Mouse (Mus musculus) midbrain, embryonic 14.5 days (tissue): Measurements from ENCODE around the gene Mab21l2. TPM values are rescaled to one million over a fixed set of nuclear protein-coding genes. Genes with fewer than 3 reads are reported as not detected.
A peak's percentile ranks its signal among the peaks of the same experiment; 100 is the strongest.

Experiments
- ATAC-seq: fragments of 200-750 bp; cut with Nextera tagmentation; 2 replicates; pipeline ENCODE4 v1.8.0; 2017; ENCODE audit warnings: moderate number of reproducible peaks, moderate library complexity; ENCODE audit not compliant: low FRiP score, low TSS enrichment
- DNase-seq: peaks from one replicate; pipeline ENCODE4 v3.0.0-alpha.2; 2015
- H3K27ac ChIP-seq: fragments of 300-500 bp; sonication (generic); replicated peaks from 2 replicates; pipeline ENCODE4 v1.5.1; 2014; ENCODE audit warnings: mild to moderate bottlenecking, low read depth, low read length, moderate library complexity
- H3K27me3 ChIP-seq: fragments of 300-500 bp; sonication (generic); 2 replicates; pipeline ENCODE4 v1.6.1; 2014; ENCODE audit warnings: low read length, control low read depth, mixed read lengths; ENCODE audit not compliant: control insufficient read depth, insufficient read depth
- H3K36me3 ChIP-seq: fragments of 300-500 bp; sonication (generic); 2 replicates; pipeline ENCODE4 v1.6.1; 2014; ENCODE audit warnings: low read length, control low read depth; ENCODE audit not compliant: control insufficient read depth, insufficient read depth
- H3K4me1 ChIP-seq: fragments of 300-500 bp; sonication (generic); 2 replicates; pipeline ENCODE4 v1.6.1; 2014; ENCODE audit warnings: mild to moderate bottlenecking, antibody characterized with exemption, low read length, control low read depth; ENCODE audit not compliant: control insufficient read depth, insufficient read depth
- H3K4me2 ChIP-seq: fragments of 300-500 bp; sonication (generic); 2 replicates; pipeline ENCODE4 v1.6.1; 2014; ENCODE audit warnings: mild to moderate bottlenecking, low read length, moderate library complexity
- H3K4me3 ChIP-seq: fragments of 300-500 bp; sonication (generic); replicated peaks from 2 replicates; pipeline ENCODE4 v1.5.1; 2014; ENCODE audit warnings: low read depth, low read length
- H3K9ac ChIP-seq: fragments of 300-500 bp; sonication (generic); replicated peaks from 2 replicates; pipeline ENCODE4 v1.6.1; 2014; ENCODE audit warnings: mild to moderate bottlenecking, low read length, moderate library complexity
- H3K9me3 ChIP-seq: fragments of 300-500 bp; sonication (generic); 2 replicates; pipeline ENCODE4 v1.6.1; 2016; ENCODE audit warnings: low read length, control low read depth, mixed read lengths; ENCODE audit not compliant: control insufficient read depth
- WGBS: fragments of 180-500 bp; shearing (Covaris S2); extraction: QIAGEN DNeasy Blood & Tissue Kit; methylation state at CpG from one replicate; pipeline ENCODE4 v1.1.7; 2014; 5-methylcytosine and 5-hydroxymethylcytosine counted together
- polyA plus RNA-seq: library from polyadenylated mRNA; unstranded; fragments of >200 nt; fragmentation: Nextera tagmentation; extraction: Ambion mirVana; gene quantifications from 2 replicates; pipeline ENCODE4 v1.2.1, GENCODE M21; 2014

Mab21l2 gene
- polyA plus RNA-seq, 1 experiment from 2014 or later = 106 TPM

- no peaks in the 10 kb centered on the region for H3K9me3 ChIP-seq
- DNase-seq (peak; percentile 84), ATAC-seq (no peak)
- H3K9ac ChIP-seq = peak overlapping the region; percentile 47
- WGBS = 9% methylated on average over 3 of the region's 3 CpGs
- H3K36me3 ChIP-seq = no peaks in the 10 kb centered on the region
- H3K27ac ChIP-seq = peak overlapping the region; percentile 74; the same call in 1 of the 2 replicates
- H3K4me3 ChIP-seq = peak overlapping the region; percentile 42
- peak overlapping the region; percentile 47 for H3K4me2 ChIP-seq
- H3K4me1 ChIP-seq = peaks cover 15% of the 10 kb centered on the region
- H3K27me3 ChIP-seq = no peaks in the 10 kb centered on the region
Observed at GRCm38 (mm10) chr3:86544785-86545184, 3.6 kb downstream of the Mab21l2 start.

- H3K4me2 ChIP-seq = peak overlapping the region; percentile 54
- 33% methylated on average over 1 of the region's 1 CpGs for WGBS
- no peaks in the 10 kb centered on the region for H3K9me3 ChIP-seq
- no peak overlapping the region; the same call in 1 of the 2 replicates for H3K9ac ChIP-seq
- peak overlapping the region; percentile 65 for H3K27ac ChIP-seq
- ATAC-seq (no peak), DNase-seq (peak; percentile 65)
- H3K36me3 ChIP-seq = no peaks in the 10 kb centered on the region
- peaks cover 27% of the 10 kb centered on the region for H3K4me1 ChIP-seq
- no peaks in the 10 kb centered on the region for H3K27me3 ChIP-seq
- H3K4me3 ChIP-seq = peak overlapping the region; percentile 32
Observed at GRCm38 (mm10) chr3:86541863-86542397, 6.5 kb downstream of the Mab21l2 start.

- peaks cover 27% of the 10 kb centered on the region for H3K4me1 ChIP-seq
- no peaks in the 10 kb centered on the region for H3K36me3 ChIP-seq
- H3K27me3 ChIP-seq = no peaks in the 10 kb centered on the region
- peak overlapping the region; percentile 50 for H3K4me2 ChIP-seq
- 15% methylated on average over 4 of the region's 4 CpGs for WGBS
- H3K9me3 ChIP-seq = no peaks in the 10 kb centered on the region
- ATAC-seq (no peak; the same call in 1 of the 2 replicates), DNase-seq (peak; percentile 65)
- peak overlapping the region; percentile 89 for H3K27ac ChIP-seq
- H3K9ac ChIP-seq = peak overlapping the region; percentile 47
- H3K4me3 ChIP-seq = peak overlapping the region; percentile 12; the same call in 1 of the 2 replicates
Observed at GRCm38 (mm10) chr3:86541074-86541614, 7.3 kb downstream of the Mab21l2 start.

- ATAC-seq (peak; percentile 37; the same call in 1 of the 2 replicates), DNase-seq (peak; percentile 64)
- Histone ChIP-seq H3K27ac (peak overlapping the region; percentile 62), H3K27me3 (no peaks in the 10 kb centered on the region), H3K4me3 (no peak overlapping the region), H3K36me3 (no peaks in the 10 kb centered on the region), H3K4me2 (peak overlapping the region; percentile 42), H3K9ac (no peak overlapping the region), H3K4me1 (peaks cover 27% of the 10 kb centered on the region), H3K9me3 (no peaks in the 10 kb centered on the region)
- WGBS = 5% methylated on average over 11 of the region's 11 CpGs
Observed at GRCm38 (mm10) chr3:86539555-86540168, 8.8 kb downstream of the Mab21l2 start.

GRCm38 (mm10) chr3:86538645-86539554 lies 9.5 kb downstream of the Mab21l2 start:
- ATAC-seq (no peak), DNase-seq (peak; percentile 68)
- Histone ChIP-seq H3K36me3 (no peaks in the 10 kb centered on the region), H3K9me3 (no peaks in the 10 kb centered on the region), H3K4me1 (peaks cover 27% of the 10 kb centered on the region), H3K27ac (peak overlapping the region; percentile 62), H3K9ac (no peak overlapping the region), H3K4me2 (peak overlapping the region; percentile 42), H3K27me3 (no peaks in the 10 kb centered on the region), H3K4me3 (no peak overlapping the region)
- 11% methylated on average over 13 of the region's 13 CpGs for WGBS

- WGBS = 55% methylated on average over 1 of the region's 1 CpGs
- no peaks in the 10 kb centered on the region for H3K27me3 ChIP-seq
Observed at GRCm38 (mm10) chr3:86536751-86537150, 11.7 kb downstream of the Mab21l2 start.

GRCm38 (mm10) chr3:86531531-86532269 lies 16.7 kb downstream of the Mab21l2 start:
- Histone ChIP-seq H3K27me3 (no peaks in the 10 kb centered on the region), H3K4me3 (no peak overlapping the region), H3K36me3 (no peaks in the 10 kb centered on the region), H3K4me1 (no peaks in the 10 kb centered on the region), H3K27ac (0 out of 2 replicates have a peak overlapping the region, but pooled peaks have one; percentile 28), H3K9ac (no peak overlapping the region), H3K9me3 (no peaks in the 10 kb centered on the region), H3K4me2 (0 out of 2 replicates have a peak overlapping the region, but pooled peaks have one; percentile 3)
- no peak for DNase-seq
- no peak for ATAC-seq
- 60% methylated on average over 16 of the region's 16 CpGs for WGBS

More at GRCm38 (mm10) chr3:86536751-86537150, 11.7 kb downstream of the Mab21l2 start:
- DNase-seq (no peak), ATAC-seq (no peak)
- H3K4me1 ChIP-seq = peaks cover 22% of the 10 kb centered on the region
- H3K36me3 ChIP-seq = no peaks in the 10 kb centered on the region
- no peaks in the 10 kb centered on the region for H3K9me3 ChIP-seq
- H3K27ac ChIP-seq = no peak overlapping the region
- no peak overlapping the region for H3K4me2 ChIP-seq
- H3K9ac ChIP-seq = no peak overlapping the region
- H3K4me3 ChIP-seq = no peak overlapping the region
